Mouse (Mus musculus) hindbrain, embryonic 13.5 days (tissue): ENCODE data around the gene Flna. TPM values are rescaled to one million over a fixed set of nuclear protein-coding genes. Genes with fewer than 3 reads are reported as not detected.

Source experiments
- microRNA-seq: library from miRNA; unstranded; fragments of <30 nt; microRNA quantifications from one replicate; pipeline ENCODE4, GENCODE M21; 2016
- polyA plus RNA-seq: library from polyadenylated mRNA; unstranded; fragments of >200 nt; fragmentation: Nextera tagmentation; extraction: Ambion mirVana; gene quantifications from 2 replicates; pipeline ENCODE4 v1.2.1, GENCODE M21; 2015

The Flna gene
- polyA plus RNA-seq, 1 experiment from 2014 or later = 88.8 TPM

Small RNA genes lying within 50 kb of the gene (microRNA-seq; reads per million reads assigned to microRNA genes)
- not detected for gene Mir7091

Other genes with a start within 250 kb of the Flna start
- 38.5 and 39.7 TPM in 2 replicates for gene Irak1, start 225.9 kb downstream of the Flna start, polyA plus RNA-seq
- gene Opn1mw, start 122.4 kb downstream of the Flna start, polyA plus RNA-seq = not detected in 2 replicates
- gene Mecp2, start 114.5 kb downstream of the Flna start, polyA plus RNA-seq = 14.0 and 14.7 TPM in 2 replicates
- gene Tex28, start 82.0 kb downstream of the Flna start, polyA plus RNA-seq = not detected in 2 replicates
- 0.13 and 0.14 TPM in 2 replicates for gene Tktl1, start 72.6 kb downstream of the Flna start, polyA plus RNA-seq
- 16.9 and 18.3 TPM in 2 replicates for gene Emd, start 4.9 kb upstream of the Flna start, polyA plus RNA-seq
- gene Rpl10, start 21.0 kb upstream of the Flna start, polyA plus RNA-seq = 532 and 538 TPM in 2 replicates
- gene Taz, start 32.1 kb upstream of the Flna start, polyA plus RNA-seq = 86.8 and 91.5 TPM in 2 replicates
- 3.6 and 5.2 TPM in 2 replicates for gene Dnase1l1, start 32.5 kb upstream of the Flna start, polyA plus RNA-seq
- 218 and 223 TPM in 2 replicates for gene Atp6ap1, start 47.3 kb upstream of the Flna start, polyA plus RNA-seq
- 963 and 1,001 TPM in 2 replicates for gene Gdi1, start 55.2 kb upstream of the Flna start, polyA plus RNA-seq
- 58.2 and 59.1 TPM in 2 replicates for gene Fam50a, start 63.2 kb upstream of the Flna start, polyA plus RNA-seq
- gene Plxna3, start 79.2 kb upstream of the Flna start, polyA plus RNA-seq = 51.1 and 53.9 TPM in 2 replicates
- 79.4 and 79.8 TPM in 2 replicates for gene Lage3, start 103.8 kb upstream of the Flna start, polyA plus RNA-seq
- gene Ubl4a, start 123.4 kb upstream of the Flna start, polyA plus RNA-seq = 61.6 and 64.0 TPM in 2 replicates
- 8.2 and 8.5 TPM in 2 replicates for gene Slc10a3, start 123.5 kb upstream of the Flna start, polyA plus RNA-seq
- gene Fam3a, start 143.5 kb upstream of the Flna start, polyA plus RNA-seq = 36.3 and 36.5 TPM in 2 replicates
- gene Ikbkg, start 143.5 kb upstream of the Flna start, polyA plus RNA-seq = 15.4 and 18.8 TPM in 2 replicates
- gene G6pdx, start 179.4 kb upstream of the Flna start, polyA plus RNA-seq = 49.9 and 55.0 TPM in 2 replicates
- gene Gm6880, start 231.6 kb upstream of the Flna start, polyA plus RNA-seq = not detected in 2 replicates